Mouse (Mus musculus): ENCODE results near the gene Gm20388. TPM values are rescaled to one million over a fixed set of nuclear protein-coding genes. Genes with fewer than 3 reads are reported as not detected.
A peak's percentile ranks its signal among the peaks of the same experiment; 100 is the strongest.

Gm20388 gene
- polyA plus RNA-seq, 1 experiment from 2014 or later = 7.4 TPM

GRCm38 (mm10) chr8:122299581-122300254 lies 2389.1 kb downstream of the Gm20388 start:
- no peaks in the 10 kb centered on the region for H3K36me3 ChIP-seq (ENCODE audit: control insufficient read depth, insufficient read depth, low read length)
- no peak overlapping the region for H3K4me3 ChIP-seq (replicated peaks; ENCODE audit: low read length)
- no peak overlapping the region for H3K27ac ChIP-seq (ENCODE audit: low read length)
- H3K4me2 ChIP-seq (ENCODE audit: low read depth, low read length) = no peak overlapping the region
- peaks cover 52% of the 10 kb centered on the region for H3K4me1 ChIP-seq (ENCODE audit: control insufficient read depth, insufficient read depth, low read length)
- no peaks in the 10 kb centered on the region for H3K27me3 ChIP-seq (ENCODE audit: control insufficient read depth, insufficient read depth, low read length)
- 68% methylated on average over 16 of the region's 16 CpGs for WGBS
- no peak overlapping the region for H3K9ac ChIP-seq (ENCODE audit: low read length)
- no peak for ATAC-seq (ENCODE audit: insufficient read depth, low FRiP score)
- no peaks in the 10 kb centered on the region for H3K9me3 ChIP-seq (replicated peaks; ENCODE audit: control insufficient read depth, low read length)

- Histone ChIP-seq H3K27me3 (ENCODE audit: control insufficient read depth, insufficient read depth, low read length) (no peaks in the 10 kb centered on the region), H3K4me2 (ENCODE audit: low read depth, low read length) (no peak overlapping the region), H3K9me3 (replicated peaks; ENCODE audit: control insufficient read depth, low read length) (no peaks in the 10 kb centered on the region), H3K9ac (ENCODE audit: low read length) (no peak overlapping the region), H3K36me3 (ENCODE audit: control insufficient read depth, insufficient read depth, low read length) (no peaks in the 10 kb centered on the region), H3K4me3 (replicated peaks; ENCODE audit: low read length) (no peak overlapping the region), H3K27ac (ENCODE audit: low read length) (no peak overlapping the region), H3K4me1 (ENCODE audit: control insufficient read depth, insufficient read depth, low read length) (peaks cover 53% of the 10 kb centered on the region)
- 72% methylated on average over 13 of the region's 13 CpGs for WGBS
- ATAC-seq (ENCODE audit: insufficient read depth, low FRiP score) = no peak
Observed at GRCm38 (mm10) chr8:122301081-122301480, 2390.4 kb downstream of the Gm20388 start.

- ATAC-seq (ENCODE audit: insufficient read depth, low FRiP score) = no peak
- Histone ChIP-seq H3K4me3 (replicated peaks; ENCODE audit: low read length) (no peak overlapping the region), H3K27ac (ENCODE audit: low read length) (peak overlapping the region; percentile 40; the same call in 1 of the 2 replicates), H3K36me3 (ENCODE audit: control insufficient read depth, insufficient read depth, low read length) (no peaks in the 10 kb centered on the region), H3K4me1 (ENCODE audit: control insufficient read depth, insufficient read depth, low read length) (peaks cover 53% of the 10 kb centered on the region), H3K9ac (ENCODE audit: low read length) (no peak overlapping the region), H3K4me2 (ENCODE audit: low read depth, low read length) (no peak overlapping the region), H3K9me3 (replicated peaks; ENCODE audit: control insufficient read depth, low read length) (no peaks in the 10 kb centered on the region), H3K27me3 (ENCODE audit: control insufficient read depth, insufficient read depth, low read length) (no peaks in the 10 kb centered on the region)
- WGBS = 66% methylated on average over 5 of the region's 5 CpGs
Observed at GRCm38 (mm10) chr8:122301866-122302265, 2391.2 kb downstream of the Gm20388 start.

GRCm38 (mm10) chr8:122303451-122303850 lies 2392.8 kb downstream of the Gm20388 start:
- H3K27me3 ChIP-seq (ENCODE audit: control insufficient read depth, insufficient read depth, low read length) = no peaks in the 10 kb centered on the region
- H3K4me1 ChIP-seq (ENCODE audit: control insufficient read depth, insufficient read depth, low read length) = peaks cover 51% of the 10 kb centered on the region
- no peak overlapping the region for H3K4me3 ChIP-seq (replicated peaks; ENCODE audit: low read length)
- no peaks in the 10 kb centered on the region for H3K36me3 ChIP-seq (ENCODE audit: control insufficient read depth, insufficient read depth, low read length)
- no peak overlapping the region for H3K4me2 ChIP-seq (ENCODE audit: low read depth, low read length)
- no peak for ATAC-seq (ENCODE audit: insufficient read depth, low FRiP score)
- no peak overlapping the region for H3K9ac ChIP-seq (ENCODE audit: low read length)
- WGBS = 51% methylated on average over 6 of the region's 6 CpGs
- no peak overlapping the region for H3K27ac ChIP-seq (ENCODE audit: low read length)
- no peaks in the 10 kb centered on the region for H3K9me3 ChIP-seq (replicated peaks; ENCODE audit: control insufficient read depth, low read length)

- WGBS = 10% methylated on average over 3 of the region's 3 CpGs
- H3K27ac ChIP-seq (ENCODE audit: low read length) = no peak overlapping the region
- no peak overlapping the region for H3K4me3 ChIP-seq (replicated peaks; ENCODE audit: low read length)
- no peaks in the 10 kb centered on the region for H3K9me3 ChIP-seq (replicated peaks; ENCODE audit: control insufficient read depth, low read length)
- no peak for ATAC-seq (ENCODE audit: insufficient read depth, low FRiP score)
- peaks cover 51% of the 10 kb centered on the region for H3K4me1 ChIP-seq (ENCODE audit: control insufficient read depth, insufficient read depth, low read length)
- no peak overlapping the region for H3K4me2 ChIP-seq (ENCODE audit: low read depth, low read length)
- H3K27me3 ChIP-seq (ENCODE audit: control insufficient read depth, insufficient read depth, low read length) = no peaks in the 10 kb centered on the region
- no peaks in the 10 kb centered on the region for H3K36me3 ChIP-seq (ENCODE audit: control insufficient read depth, insufficient read depth, low read length)
- H3K9ac ChIP-seq (ENCODE audit: low read length) = peak overlapping the region; percentile 29; the same call in 1 of the 2 replicates
Observed at GRCm38 (mm10) chr8:122304058-122304457, 2393.4 kb downstream of the Gm20388 start.

- H3K9ac ChIP-seq (ENCODE audit: low read length) = 0 out of 2 replicates have a peak overlapping the region, but pooled peaks have one; percentile 18
- 61% methylated on average over 26 of the region's 26 CpGs for WGBS
- H3K36me3 ChIP-seq (ENCODE audit: control insufficient read depth, insufficient read depth, low read length) = no peaks in the 10 kb centered on the region
- no peak overlapping the region for H3K4me2 ChIP-seq (ENCODE audit: low read depth, low read length)
- peaks cover 69% of the 10 kb centered on the region for H3K4me1 ChIP-seq (ENCODE audit: control insufficient read depth, insufficient read depth, low read length)
- H3K9me3 ChIP-seq (replicated peaks; ENCODE audit: control insufficient read depth, low read length) = no peaks in the 10 kb centered on the region
- peak overlapping the region; percentile 38; the same call in 1 of the 2 replicates for H3K27ac ChIP-seq (ENCODE audit: low read length)
- ATAC-seq (ENCODE audit: insufficient read depth, low FRiP score) = peak; percentile 41
- H3K4me3 ChIP-seq (replicated peaks; ENCODE audit: low read length) = no peak overlapping the region
- no peaks in the 10 kb centered on the region for H3K27me3 ChIP-seq (ENCODE audit: control insufficient read depth, insufficient read depth, low read length)
Observed at GRCm38 (mm10) chr8:122306660-122307399, 2396.2 kb downstream of the Gm20388 start.

- Histone ChIP-seq H3K4me3 (replicated peaks; ENCODE audit: low read length) (no peak overlapping the region), H3K9ac (ENCODE audit: low read length) (peak overlapping the region; percentile 48), H3K27ac (ENCODE audit: low read length) (no peak overlapping the region), H3K4me1 (ENCODE audit: control insufficient read depth, insufficient read depth, low read length) (peaks cover 75% of the 10 kb centered on the region), H3K27me3 (ENCODE audit: control insufficient read depth, insufficient read depth, low read length) (no peaks in the 10 kb centered on the region), H3K4me2 (ENCODE audit: low read depth, low read length) (no peak overlapping the region), H3K36me3 (ENCODE audit: control insufficient read depth, insufficient read depth, low read length) (no peaks in the 10 kb centered on the region), H3K9me3 (replicated peaks; ENCODE audit: control insufficient read depth, low read length) (no peaks in the 10 kb centered on the region)
- WGBS = 76% methylated on average over 8 of the region's 8 CpGs
- no peak for ATAC-seq (ENCODE audit: insufficient read depth, low FRiP score)
Observed at GRCm38 (mm10) chr8:122307836-122308235, 2397.2 kb downstream of the Gm20388 start.

- no peak overlapping the region for H3K27ac ChIP-seq (ENCODE audit: low read length)
- WGBS = 46% methylated on average over 12 of the region's 12 CpGs
- H3K4me3 ChIP-seq (replicated peaks; ENCODE audit: low read length) = no peak overlapping the region
- no peaks in the 10 kb centered on the region for H3K9me3 ChIP-seq (replicated peaks; ENCODE audit: control insufficient read depth, low read length)
- peaks cover 75% of the 10 kb centered on the region for H3K4me1 ChIP-seq (ENCODE audit: control insufficient read depth, insufficient read depth, low read length)
- ATAC-seq (ENCODE audit: insufficient read depth, low FRiP score) = no peak
- no peak overlapping the region for H3K4me2 ChIP-seq (ENCODE audit: low read depth, low read length)
- no peaks in the 10 kb centered on the region for H3K27me3 ChIP-seq (ENCODE audit: control insufficient read depth, insufficient read depth, low read length)
- no peak overlapping the region; the same call in 1 of the 2 replicates for H3K9ac ChIP-seq (ENCODE audit: low read length)
- no peaks in the 10 kb centered on the region for H3K36me3 ChIP-seq (ENCODE audit: control insufficient read depth, insufficient read depth, low read length)
Observed at GRCm38 (mm10) chr8:122309272-122309671, 2398.6 kb downstream of the Gm20388 start.

- Histone ChIP-seq H3K4me2 (ENCODE audit: low read depth, low read length) (no peak overlapping the region), H3K4me3 (replicated peaks; ENCODE audit: low read length) (no peak overlapping the region), H3K9me3 (replicated peaks; ENCODE audit: control insufficient read depth, low read length) (no peaks in the 10 kb centered on the region), H3K27ac (ENCODE audit: low read length) (peak overlapping the region; percentile 10; the same call in 1 of the 2 replicates), H3K36me3 (ENCODE audit: control insufficient read depth, insufficient read depth, low read length) (no peaks in the 10 kb centered on the region), H3K27me3 (ENCODE audit: control insufficient read depth, insufficient read depth, low read length) (no peaks in the 10 kb centered on the region), H3K4me1 (ENCODE audit: control insufficient read depth, insufficient read depth, low read length) (peaks cover 76% of the 10 kb centered on the region), H3K9ac (ENCODE audit: low read length) (no peak overlapping the region)
- ATAC-seq (ENCODE audit: insufficient read depth, low FRiP score) = no peak
- WGBS = 47% methylated on average over 2 of the region's 2 CpGs
Observed at GRCm38 (mm10) chr8:122311115-122311514, 2400.5 kb downstream of the Gm20388 start.
